Mouse (Mus musculus) kidney, adult 18-20 months (tissue): Measurements from ENCODE around the gene Akt1s1.

Experiments used
- DNase-seq: peaks from one replicate; pipeline ENCODE4 v3.0.0; 2021

Akt1s1 gene

GRCm38 (mm10) chr7:44848561-44849415 is at the start of gene Akt1s1, which contains the start of gene Tbc1d17:
Gene Akt1s1, plus strand, starts transcription at chr7:44848991.
Gene Tbc1d17, minus strand, starts transcription at chr7:44849079.
- peak; percentile 99 for DNase-seq

- DNase-seq, result no peak
Observed at GRCm38 (mm10) chr7:44808927-44809326, 39.9 kb upstream of the Akt1s1 start.

GRCm38 (mm10) chr7:44809466-44809865 is 39.3 kb upstream of the Akt1s1 start:
- DNase-seq, result no peak

GRCm38 (mm10) chr7:44810365-44810764 is 38.4 kb upstream of the Akt1s1 start:
- no peak for DNase-seq

- no peak for DNase-seq
Observed at GRCm38 (mm10) chr7:44810819-44811557, 37.8 kb upstream of the Akt1s1 start.

GRCm38 (mm10) chr7:44812651-44813325 is 36.0 kb upstream of the Akt1s1 start:
- DNase-seq, result no peak

GRCm38 (mm10) chr7:44813985-44814384 is 34.8 kb upstream of the Akt1s1 start:
- no peak for DNase-seq

- DNase-seq, result no peak
Observed at GRCm38 (mm10) chr7:44814423-44814822, 34.4 kb upstream of the Akt1s1 start.

GRCm38 (mm10) chr7:44814952-44815553 is 33.7 kb upstream of the Akt1s1 start:
- DNase-seq, result no peak

GRCm38 (mm10) chr7:44815721-44816469 is 32.9 kb upstream of the Akt1s1 start, which contains the start of the genes Nup62 and Il4i1:
Gene Nup62, plus strand, starts transcription at chr7:44816088.
Gene Il4i1, plus strand, starts transcription at chr7:44816387.
- DNase-seq, result peak; percentile 99

- no peak for DNase-seq
Observed at GRCm38 (mm10) chr7:44816470-44817021, 32.2 kb upstream of the Akt1s1 start, which contains the start of gene Atf5. Gene Atf5, minus strand, starts transcription at chr7:44816658.

GRCm38 (mm10) chr7:44817441-44817840 is 31.4 kb upstream of the Akt1s1 start:
- no peak for DNase-seq

- DNase-seq, result no peak
Observed at GRCm38 (mm10) chr7:44818164-44818563, 30.6 kb upstream of the Akt1s1 start.

GRCm38 (mm10) chr7:44818751-44819235 is 30.0 kb upstream of the Akt1s1 start:
- no peak for DNase-seq

GRCm38 (mm10) chr7:44819391-44819790 is 29.4 kb upstream of the Akt1s1 start:
- DNase-seq, result no peak

GRCm38 (mm10) chr7:44819863-44820262 is 28.9 kb upstream of the Akt1s1 start:
- DNase-seq, result no peak

GRCm38 (mm10) chr7:44820525-44820924 is 28.3 kb upstream of the Akt1s1 start:
- DNase-seq, result no peak

GRCm38 (mm10) chr7:44821666-44822448 is 26.9 kb upstream of the Akt1s1 start:
- DNase-seq, result no peak

- no peak for DNase-seq
Observed at GRCm38 (mm10) chr7:44823409-44823808, 25.4 kb upstream of the Akt1s1 start.

- DNase-seq, result peak; percentile 79
Observed at GRCm38 (mm10) chr7:44824872-44825271, 23.9 kb upstream of the Akt1s1 start.

GRCm38 (mm10) chr7:44826771-44827170 is 22.0 kb upstream of the Akt1s1 start:
- DNase-seq, result no peak
